Mouse (Mus musculus) heart, adult 2 months (tissue): Measurements from ENCODE around the gene Krt28. TPM values are rescaled to one million over a fixed set of nuclear protein-coding genes. Genes with fewer than 3 reads are reported as not detected.

Experiments used
- DNase-seq, 2 experiments: peaks; one replicate each; pipeline ENCODE4 v3.0.0; 2021
- H3K27ac ChIP-seq: fragments of 200-600 bp; 2 replicates; pipeline ENCODE4 v1.8.1; 2022
- H3K27me3 ChIP-seq: fragments of 200-500 bp; 2 replicates; pipeline ENCODE4 v1.6.1; 2012; ENCODE audit warnings: mild to moderate bottlenecking, low read length, inconsistent platforms, mixed read lengths; ENCODE audit not compliant: control insufficient read depth, insufficient read depth
- H3K36me3 ChIP-seq: fragments of 200-500 bp; 2 replicates; pipeline ENCODE4 v1.6.1; 2012; ENCODE audit warnings: low read length, inconsistent platforms; ENCODE audit not compliant: control insufficient read depth, insufficient read depth
- H3K4me1 ChIP-seq: fragments of 200-500 bp; 2 replicates; pipeline ENCODE4 v1.6.1; 2011; ENCODE audit warnings: low read length; ENCODE audit not compliant: control insufficient read depth, insufficient read depth
- H3K4me3 ChIP-seq: fragments of 200-600 bp; 2 replicates; pipeline ENCODE4 v1.8.1; 2022
- H3K79me2 ChIP-seq: fragments of 200-500 bp; replicated peaks from 2 replicates; pipeline ENCODE4 v1.6.1; 2012; ENCODE audit warnings: mild to moderate bottlenecking, inconsistent platforms, low read length, moderate library complexity, mixed read lengths; ENCODE audit not compliant: control insufficient read depth, insufficient read depth
- H3K9ac ChIP-seq: fragments of 200-500 bp; 2 replicates; pipeline ENCODE4 v1.6.1; 2012; ENCODE audit warnings: low read depth, mild to moderate bottlenecking, control low read depth, inconsistent platforms, low read length, mixed read lengths
- CTCF ChIP-seq: fragments of 200-600 bp; IDR thresholded peaks from 2 replicates; pipeline ENCODE4 v1.8.1; 2022; ENCODE audit warnings: antibody characterized with exemption, mild to moderate bottlenecking, moderate library complexity
- EP300 ChIP-seq: fragments of 200-500 bp; IDR thresholded peaks from 2 replicates; pipeline ENCODE4 v1.6.1; 2011; ENCODE audit warnings: low read depth, low read length, control low read depth; ENCODE audit not compliant: insufficient read depth
- POLR2A ChIP-seq: fragments of 200-500 bp; IDR thresholded peaks from 2 replicates; pipeline ENCODE4 v1.6.1; 2011; ENCODE audit warnings: mild to moderate bottlenecking, low read depth, low read length, control low read depth; ENCODE audit not compliant: insufficient read depth
- whole genome bisulfite sequencing: fragments of 180-500 bp; shearing (Covaris S2); methylation state at CpG from one replicate; pipeline ENCODE4 v1.1.7; 2018; 5-methylcytosine and 5-hydroxymethylcytosine counted together
- intact Hi-C: fragments of 180-260 bp; cut with DNase I; formaldehyde crosslinking; loops from one replicate; pipeline ENCODE4 v1.15.1; 2025
- polyA plus RNA-seq: library from polyadenylated mRNA; depleted of rRNA; stranded (reverse); fragments of >200 nt; gene quantifications from 2 replicates; pipeline ENCODE4 v1.2.3, GENCODE M21; 2012; rRNA removed
- total RNA-seq, 2 experiments: library from RNA; stranded (reverse); gene quantifications; 2 replicates each; pipeline ENCODE4 v1.2.3; 2021

Krt28 gene
- total and polyA plus RNA-seq, 3 experiments, result not detected

GRCm38 (mm10) chr11:99329655-99330054, 45.0 kb downstream of the Krt28 start:
- Histone ChIP-seq H3K79me2 (no peaks in the 10 kb centered on the region), H3K27ac (no peak overlapping the region), H3K4me1 (no peaks in the 10 kb centered on the region), H3K9ac (no peak overlapping the region), H3K4me3 (no peak overlapping the region), H3K36me3 (no peaks in the 10 kb centered on the region), H3K27me3 (no peaks in the 10 kb centered on the region)
- intact Hi-C loops, result no loop called here
- 67% methylated on average over 2 of the region's 2 CpGs for WGBS
- DNase-seq, result no peak
- TF ChIP-seq CTCF, result no peak
- no peak for TF ChIP-seq POLR2A
- TF ChIP-seq EP300, result no peak

DNA sequence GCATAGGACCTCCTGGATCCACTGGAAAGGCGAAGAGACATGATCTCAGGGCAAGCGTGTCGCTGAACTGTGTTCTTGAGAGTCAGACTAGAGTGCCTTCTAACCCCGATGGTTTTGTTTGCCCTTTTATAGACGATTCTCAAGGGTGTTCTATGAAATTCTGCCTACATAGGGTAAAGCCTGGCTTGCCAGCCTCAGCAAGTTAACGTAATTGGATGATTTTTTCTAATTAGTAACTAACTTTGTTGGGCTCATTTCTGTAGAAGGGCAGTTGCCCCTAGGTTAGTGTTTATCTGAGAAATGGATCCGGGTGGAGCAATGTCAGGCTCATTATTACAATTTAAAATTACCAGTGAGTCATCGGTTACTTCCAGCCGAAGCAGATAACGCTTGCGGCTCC, 51.9 kb downstream of the Krt28 start, which contains the start of gene Krt25:
Gene Krt25, minus strand, starts transcription at position 101 of the 400 bp plus-strand sequence.
- TF ChIP-seq CTCF (no peak), EP300 (no peak), POLR2A (no peak)
- Histone ChIP-seq H3K36me3 (no peaks in the 10 kb centered on the region), H3K4me3 (no peak within 1 kb of the TSS), H3K79me2 (no peaks in the 10 kb centered on the region), H3K27ac (no peak within 1 kb of the TSS), H3K27me3 (no peaks in the 10 kb centered on the region), H3K9ac (no peak within 1 kb of the TSS), H3K4me1 (no peaks in the 10 kb centered on the region)
- DNase-seq, result no peak
- intact Hi-C loops, result no loop called here
- WGBS, result 87% methylated on average over 11 of the region's 11 CpGs

DNA sequence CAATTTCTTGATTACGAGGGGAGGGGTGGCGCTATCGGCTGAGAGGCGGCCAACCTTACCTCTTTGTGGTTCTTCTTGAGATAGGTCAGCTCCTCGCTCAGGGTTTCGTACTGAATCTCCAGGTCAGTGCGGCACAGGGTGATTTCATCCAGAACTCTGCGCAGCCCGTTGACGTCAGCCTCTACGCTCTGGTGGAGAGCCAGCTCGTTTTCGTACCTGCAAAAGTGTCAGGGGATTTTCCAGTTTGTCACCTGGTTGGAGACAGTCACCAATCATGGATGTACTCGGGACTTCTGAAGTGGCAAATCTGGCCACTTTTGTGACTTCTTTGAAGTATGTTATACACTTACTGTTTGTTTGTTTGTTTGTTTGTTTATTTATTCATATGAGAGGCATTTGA, 53.6 kb downstream of the Krt28 start:
- WGBS, result 83% methylated on average over 14 of the region's 14 CpGs

DNA sequence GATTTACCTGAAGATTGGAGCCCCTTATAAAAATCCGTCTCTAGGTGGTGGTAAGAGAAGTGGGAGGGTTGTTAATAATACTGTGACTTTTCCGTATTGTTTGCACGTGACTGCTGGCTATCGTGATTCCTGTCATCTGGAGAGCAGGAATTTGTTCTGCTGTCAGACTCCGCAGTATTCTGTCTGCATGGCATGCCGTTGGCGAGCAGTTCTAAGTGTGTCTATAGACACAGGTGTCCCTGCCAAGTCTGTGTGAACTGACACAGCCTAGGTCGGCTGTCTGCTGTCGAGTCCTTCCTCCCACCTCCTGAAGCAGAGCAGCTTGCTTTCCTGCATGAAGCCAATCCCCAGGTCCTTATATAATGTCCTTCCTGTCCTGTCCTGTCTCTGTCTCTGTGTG, 55.6 kb downstream of the Krt28 start:
- WGBS, result 33% methylated on average over 9 of the region's 9 CpGs
- Histone ChIP-seq H3K27me3 (no peaks in the 10 kb centered on the region), H3K79me2 (no peaks in the 10 kb centered on the region), H3K27ac (no peak overlapping the region), H3K36me3 (no peaks in the 10 kb centered on the region), H3K4me3 (no peak overlapping the region), H3K4me1 (no peaks in the 10 kb centered on the region), H3K9ac (no peak overlapping the region)
- intact Hi-C loops, result no loop called here
- TF ChIP-seq CTCF (no peak), EP300 (no peak), POLR2A (no peak)
- no peak for DNase-seq

More for the DNA sequence above, 53.6 kb downstream of the Krt28 start:
- H3K4me1 ChIP-seq, result no peaks in the 10 kb centered on the region
- no peak overlapping the region for H3K4me3 ChIP-seq
- no peaks in the 10 kb centered on the region for H3K79me2 ChIP-seq
- intact Hi-C loops, result no loop called here
- no peaks in the 10 kb centered on the region for H3K36me3 ChIP-seq
- no peak overlapping the region for H3K9ac ChIP-seq
- TF ChIP-seq CTCF, result no peak
- TF ChIP-seq POLR2A, result no peak
- TF ChIP-seq EP300, result no peak
- no peak for DNase-seq
- no peaks in the 10 kb centered on the region for H3K27me3 ChIP-seq
- H3K27ac ChIP-seq, result no peak overlapping the region

DNA sequence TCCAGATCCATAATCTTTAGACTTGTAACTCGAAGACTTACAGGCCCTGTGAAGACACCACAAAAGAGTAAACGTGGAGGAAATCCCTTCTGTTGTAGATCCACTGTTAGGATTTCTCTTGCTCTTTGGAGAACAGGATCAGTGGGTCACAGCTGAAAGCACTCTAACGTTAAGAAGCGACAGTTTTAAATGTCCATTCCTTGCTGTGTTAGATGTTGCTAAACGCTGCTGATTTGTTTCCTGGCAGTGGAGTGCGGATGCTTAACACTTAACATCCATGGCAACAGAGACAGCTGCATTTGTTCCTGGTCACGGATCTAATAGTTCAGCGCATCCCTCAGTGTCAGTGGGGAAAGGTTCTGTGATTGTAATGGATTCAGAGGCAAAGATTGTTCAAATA, 58.2 kb downstream of the Krt28 start:
- no peaks in the 10 kb centered on the region for H3K79me2 ChIP-seq
- 68% methylated on average over 8 of the region's 8 CpGs for WGBS
- intact Hi-C loops, result no loop called here
- TF ChIP-seq CTCF (no peak), EP300 (no peak)
- DNase-seq, result no peak
- no peak overlapping the region for H3K27ac ChIP-seq
- no peak overlapping the region for H3K4me3 ChIP-seq
- no peaks in the 10 kb centered on the region for H3K27me3 ChIP-seq
- H3K9ac ChIP-seq, result no peak overlapping the region
- no peaks in the 10 kb centered on the region for H3K36me3 ChIP-seq
- H3K4me1 ChIP-seq, result no peaks in the 10 kb centered on the region

Other genes starting within 250 kb of the Krt28 start
- under 1 TPM; 0.29 to 0.59 TPM for gene Ccr7, start 219.8 kb downstream of the Krt28 start, total RNA-seq
- gene Ccr7, start 219.8 kb downstream of the Krt28 start, polyA plus RNA-seq, result 2.6 and 2.7 TPM in 2 replicates
- 10 to 100 TPM; 41.8 to 44.6 TPM for gene Smarce1, start 143.9 kb downstream of the Krt28 start, total RNA-seq
- 22.2 and 29.3 TPM in 2 replicates for gene Smarce1, start 143.9 kb downstream of the Krt28 start, polyA plus RNA-seq
- 10 to 100 TPM; 26.9 to 31.0 TPM for gene Krt222, start 130.8 kb downstream of the Krt28 start, total RNA-seq
- 6.8 and 12.7 TPM in 2 replicates for gene Krt222, start 130.8 kb downstream of the Krt28 start, polyA plus RNA-seq
- not detected for gene Krt24, start 89.6 kb downstream of the Krt28 start, total RNA-seq
- not detected in 2 replicates for gene Krt24, start 89.6 kb downstream of the Krt28 start, polyA plus RNA-seq
- gene Krt25, start 52.0 kb downstream of the Krt28 start, total RNA-seq, result not detected
- not detected in 2 replicates for gene Krt25, start 52.0 kb downstream of the Krt28 start, polyA plus RNA-seq
- not detected for gene Krt26, start 36.9 kb downstream of the Krt28 start, total RNA-seq
- gene Krt26, start 36.9 kb downstream of the Krt28 start, polyA plus RNA-seq, result not detected in 2 replicates
- not detected for gene Krt27, start 23.8 kb downstream of the Krt28 start, total RNA-seq
- gene Krt27, start 23.8 kb downstream of the Krt28 start, polyA plus RNA-seq, result not detected in 2 replicates
- gene Krt10, start 14.5 kb upstream of the Krt28 start, total RNA-seq, result 1 to 10 TPM; 4.4 to 5.1 TPM
- gene Krt10, start 14.5 kb upstream of the Krt28 start, polyA plus RNA-seq, result 0.76 and 1.6 TPM in 2 replicates
- not detected for gene Krt12, start 47.4 kb upstream of the Krt28 start, total RNA-seq
- not detected in 2 replicates for gene Krt12, start 47.4 kb upstream of the Krt28 start, polyA plus RNA-seq
- gene Krt20, start 63.2 kb upstream of the Krt28 start, total RNA-seq, result not detected
- 0.06 TPM in 1 of 2 replicates, not detected in the other for gene Krt20, start 63.2 kb upstream of the Krt28 start, polyA plus RNA-seq
- gene Krt23, start 118.2 kb upstream of the Krt28 start, total RNA-seq, result not detected
- 0.80 TPM in 1 of 2 replicates, not detected in the other for gene Krt23, start 118.2 kb upstream of the Krt28 start, polyA plus RNA-seq
- not detected for gene Krt39, start 146.4 kb upstream of the Krt28 start, total RNA-seq
- not detected in 2 replicates for gene Krt39, start 146.4 kb upstream of the Krt28 start, polyA plus RNA-seq
- gene Krt40, start 168.3 kb upstream of the Krt28 start, total RNA-seq, result not detected
- not detected in 2 replicates for gene Krt40, start 168.3 kb upstream of the Krt28 start, polyA plus RNA-seq
- not detected for gene Krtap3-3, start 176.0 kb upstream of the Krt28 start, total RNA-seq
- not detected in 2 replicates for gene Krtap3-3, start 176.0 kb upstream of the Krt28 start, polyA plus RNA-seq
- gene Krtap3-2, start 181.9 kb upstream of the Krt28 start, total RNA-seq, result not detected
- gene Krtap3-2, start 181.9 kb upstream of the Krt28 start, polyA plus RNA-seq, result not detected in 2 replicates
- not detected for gene Gm11939, start 184.6 kb upstream of the Krt28 start, total RNA-seq
- not detected in 2 replicates for gene Gm11939, start 184.6 kb upstream of the Krt28 start, polyA plus RNA-seq
- gene Krtap3-1, start 191.7 kb upstream of the Krt28 start, total RNA-seq, result not detected
- gene Krtap3-1, start 191.7 kb upstream of the Krt28 start, polyA plus RNA-seq, result not detected in 2 replicates
- gene Krtap1-5, start 206.1 kb upstream of the Krt28 start, total RNA-seq, result not detected
- not detected in 2 replicates for gene Krtap1-5, start 206.1 kb upstream of the Krt28 start, polyA plus RNA-seq
- not detected for gene Krtap1-4, start 208.8 kb upstream of the Krt28 start, total RNA-seq
- not detected in 2 replicates for gene Krtap1-4, start 208.8 kb upstream of the Krt28 start, polyA plus RNA-seq
- gene Krtap1-3, start 216.4 kb upstream of the Krt28 start, total RNA-seq, result not detected
- gene Krtap1-3, start 216.4 kb upstream of the Krt28 start, polyA plus RNA-seq, result not detected in 2 replicates
- not detected for gene Krtap9-3, start 223.2 kb upstream of the Krt28 start, total RNA-seq
- not detected in 2 replicates for gene Krtap9-3, start 223.2 kb upstream of the Krt28 start, polyA plus RNA-seq
- gene Gm11938, start 228.4 kb upstream of the Krt28 start, total RNA-seq, result not detected
- not detected in 2 replicates for gene Gm11938, start 228.4 kb upstream of the Krt28 start, polyA plus RNA-seq
- not detected for gene Gm11937, start 235.3 kb upstream of the Krt28 start, total RNA-seq
- not detected in 2 replicates for gene Gm11937, start 235.3 kb upstream of the Krt28 start, polyA plus RNA-seq
- gene Krtap2-4, start 239.9 kb upstream of the Krt28 start, total RNA-seq, result not detected
- not detected in 2 replicates for gene Krtap2-4, start 239.9 kb upstream of the Krt28 start, polyA plus RNA-seq
- not detected for gene Gm11562, start 245.5 kb upstream of the Krt28 start, total RNA-seq
- gene Gm11562, start 245.5 kb upstream of the Krt28 start, polyA plus RNA-seq, result not detected in 2 replicates